Mouse (Mus musculus): Measurements from ENCODE around the gene Tmbim4. TPM values are rescaled to one million over a fixed set of nuclear protein-coding genes. Genes with fewer than 3 reads are reported as not detected.

Gene Tmbim4
- polyA plus RNA-seq, 1 experiment from 2014 or later, result 74.8 TPM

GRCm38 (mm10) chr10:120170277-120170676 is 31.1 kb upstream of the Tmbim4 start:
- 71% methylated on average over 4 of the region's 4 CpGs for WGBS
- no peak overlapping the region for H3K4me3 ChIP-seq
- H3K4me2 ChIP-seq (replicated peaks), result no peak overlapping the region
- H3K27ac ChIP-seq (replicated peaks), result no peak overlapping the region
- H3K27me3 ChIP-seq, result no peaks in the 10 kb centered on the region
- no peaks in the 10 kb centered on the region for H3K9me3 ChIP-seq
- no peak for ATAC-seq (ENCODE audit: low FRiP score, low read depth)
- peaks cover 10% of the 10 kb centered on the region for H3K4me1 ChIP-seq
- H3K36me3 ChIP-seq, result no peaks in the 10 kb centered on the region
- no peak overlapping the region for H3K9ac ChIP-seq (replicated peaks)

- Histone ChIP-seq H3K27me3 (no peaks in the 10 kb centered on the region), H3K4me2 (replicated peaks) (no peak overlapping the region), H3K4me1 (peaks cover 6% of the 10 kb centered on the region), H3K9ac (replicated peaks) (no peak overlapping the region), H3K9me3 (no peaks in the 10 kb centered on the region), H3K27ac (replicated peaks) (no peak overlapping the region), H3K36me3 (no peaks in the 10 kb centered on the region), H3K4me3 (no peak overlapping the region)
- WGBS, result 11% methylated on average over 5 of the region's 5 CpGs
- ATAC-seq (ENCODE audit: low FRiP score, low read depth), result no peak
Observed at GRCm38 (mm10) chr10:120171340-120171739, 30.1 kb upstream of the Tmbim4 start.

GRCm38 (mm10) chr10:120174192-120174705 is 27.1 kb upstream of the Tmbim4 start:
- ATAC-seq (ENCODE audit: low FRiP score, low read depth), result no peak
- no peak overlapping the region for H3K27ac ChIP-seq (replicated peaks)
- 90% methylated on average over 15 of the region's 15 CpGs for WGBS

GRCm38 (mm10) chr10:120182887-120183286 is 18.5 kb upstream of the Tmbim4 start:
- no peak for ATAC-seq (ENCODE audit: low FRiP score, low read depth)
- Histone ChIP-seq H3K27me3 (no peaks in the 10 kb centered on the region), H3K4me2 (replicated peaks) (no peak overlapping the region), H3K9me3 (no peaks in the 10 kb centered on the region), H3K9ac (replicated peaks) (no peak overlapping the region), H3K36me3 (no peaks in the 10 kb centered on the region), H3K4me3 (no peak overlapping the region), H3K27ac (replicated peaks) (no peak overlapping the region), H3K4me1 (no peaks in the 10 kb centered on the region)
- WGBS, result 93% methylated on average over 1 of the region's 1 CpGs

More at GRCm38 (mm10) chr10:120174192-120174705, 27.1 kb upstream of the Tmbim4 start:
- no peak overlapping the region for H3K4me2 ChIP-seq (replicated peaks)
- H3K9ac ChIP-seq (replicated peaks), result no peak overlapping the region
- H3K9me3 ChIP-seq, result no peaks in the 10 kb centered on the region
- H3K4me1 ChIP-seq, result peaks cover 6% of the 10 kb centered on the region
- no peak overlapping the region for H3K4me3 ChIP-seq
- H3K27me3 ChIP-seq, result no peaks in the 10 kb centered on the region
- H3K36me3 ChIP-seq, result no peaks in the 10 kb centered on the region

GRCm38 (mm10) chr10:120183342-120183741 is 18.0 kb upstream of the Tmbim4 start:
- Histone ChIP-seq H3K27me3 (no peaks in the 10 kb centered on the region), H3K9me3 (no peaks in the 10 kb centered on the region), H3K27ac (replicated peaks) (no peak overlapping the region), H3K4me3 (no peak overlapping the region), H3K36me3 (no peaks in the 10 kb centered on the region), H3K4me1 (no peaks in the 10 kb centered on the region), H3K9ac (replicated peaks) (no peak overlapping the region), H3K4me2 (replicated peaks) (no peak overlapping the region)
- WGBS, result 84% methylated on average over 2 of the region's 2 CpGs
- no peak for ATAC-seq (ENCODE audit: low FRiP score, low read depth)

- Histone ChIP-seq H3K4me3 (no peak overlapping the region), H3K27ac (replicated peaks) (no peak overlapping the region), H3K27me3 (no peaks in the 10 kb centered on the region), H3K9me3 (no peaks in the 10 kb centered on the region), H3K9ac (replicated peaks) (no peak overlapping the region), H3K4me1 (no peaks in the 10 kb centered on the region), H3K36me3 (no peaks in the 10 kb centered on the region), H3K4me2 (replicated peaks) (no peak overlapping the region)
- WGBS, result 74% methylated on average over 2 of the region's 2 CpGs
- ATAC-seq (ENCODE audit: low FRiP score, low read depth), result no peak
Observed at GRCm38 (mm10) chr10:120188513-120188912, 12.9 kb upstream of the Tmbim4 start.

- H3K27me3 ChIP-seq, result no peaks in the 10 kb centered on the region
- H3K4me2 ChIP-seq (replicated peaks), result no peak overlapping the region
- H3K4me1 ChIP-seq, result no peaks in the 10 kb centered on the region
- H3K4me3 ChIP-seq, result no peak overlapping the region
- H3K9me3 ChIP-seq, result no peaks in the 10 kb centered on the region
- no peak for ATAC-seq (ENCODE audit: low FRiP score, low read depth)
- H3K36me3 ChIP-seq, result no peaks in the 10 kb centered on the region
- no peak overlapping the region for H3K9ac ChIP-seq (replicated peaks)
- no peak overlapping the region for H3K27ac ChIP-seq (replicated peaks)
- 71% methylated on average over 11 of the region's 11 CpGs for WGBS
Observed at GRCm38 (mm10) chr10:120189276-120189675, 12.1 kb upstream of the Tmbim4 start.

GRCm38 (mm10) chr10:120189782-120190181 is 11.6 kb upstream of the Tmbim4 start:
- Histone ChIP-seq H3K27me3 (no peaks in the 10 kb centered on the region), H3K9me3 (no peaks in the 10 kb centered on the region), H3K9ac (replicated peaks) (no peak overlapping the region), H3K4me1 (no peaks in the 10 kb centered on the region), H3K4me2 (replicated peaks) (no peak overlapping the region), H3K4me3 (no peak overlapping the region), H3K36me3 (no peaks in the 10 kb centered on the region), H3K27ac (replicated peaks) (no peak overlapping the region)
- no peak for ATAC-seq (ENCODE audit: low FRiP score, low read depth)
- WGBS, result 33% methylated on average over 6 of the region's 6 CpGs

- 89% methylated on average over 6 of the region's 6 CpGs for WGBS
- H3K9me3 ChIP-seq, result no peaks in the 10 kb centered on the region
- no peak overlapping the region for H3K9ac ChIP-seq (replicated peaks)
- no peak overlapping the region for H3K4me3 ChIP-seq
- no peaks in the 10 kb centered on the region for H3K36me3 ChIP-seq
- no peak overlapping the region for H3K4me2 ChIP-seq (replicated peaks)
- no peak for ATAC-seq (ENCODE audit: low FRiP score, low read depth)
- H3K27ac ChIP-seq (replicated peaks), result no peak overlapping the region
- H3K4me1 ChIP-seq, result no peaks in the 10 kb centered on the region
- no peaks in the 10 kb centered on the region for H3K27me3 ChIP-seq
Observed at GRCm38 (mm10) chr10:120191165-120191564, 10.2 kb upstream of the Tmbim4 start.

- no peak for ATAC-seq (ENCODE audit: low FRiP score, low read depth)
- H3K4me2 ChIP-seq (replicated peaks), result no peak overlapping the region
- no peaks in the 10 kb centered on the region for H3K9me3 ChIP-seq
- no peaks in the 10 kb centered on the region for H3K4me1 ChIP-seq
- H3K27ac ChIP-seq (replicated peaks), result no peak overlapping the region
- no peak overlapping the region for H3K9ac ChIP-seq (replicated peaks)
- H3K36me3 ChIP-seq, result no peaks in the 10 kb centered on the region
- H3K27me3 ChIP-seq, result peaks cover 2% of the 10 kb centered on the region; the same call in 1 of the 2 replicates
- H3K4me3 ChIP-seq, result no peak overlapping the region
- 90% methylated on average over 4 of the region's 4 CpGs for WGBS
Observed at GRCm38 (mm10) chr10:120192278-120192677, 9.1 kb upstream of the Tmbim4 start.

- Histone ChIP-seq H3K27me3 (peaks cover 9% of the 10 kb centered on the region; the same call in 1 of the 2 replicates), H3K36me3 (no peaks in the 10 kb centered on the region), H3K4me3 (no peak overlapping the region), H3K4me1 (no peaks in the 10 kb centered on the region; the same call in 1 of the 2 replicates), H3K4me2 (replicated peaks) (no peak overlapping the region), H3K9me3 (no peaks in the 10 kb centered on the region), H3K9ac (replicated peaks) (no peak overlapping the region), H3K27ac (replicated peaks) (no peak overlapping the region)
- 96% methylated on average over 8 of the region's 8 CpGs for WGBS
- no peak for ATAC-seq (ENCODE audit: low FRiP score, low read depth)
Observed at GRCm38 (mm10) chr10:120193255-120193654, 8.1 kb upstream of the Tmbim4 start.

- no peak for ATAC-seq (ENCODE audit: low FRiP score, low read depth)
- Histone ChIP-seq H3K36me3 (no peaks in the 10 kb centered on the region), H3K27me3 (peaks cover 25% of the 10 kb centered on the region), H3K27ac (replicated peaks) (no peak overlapping the region), H3K4me2 (replicated peaks) (no peak overlapping the region), H3K9ac (replicated peaks) (no peak overlapping the region), H3K4me1 (peaks cover 10% of the 10 kb centered on the region), H3K9me3 (no peaks in the 10 kb centered on the region), H3K4me3 (no peak overlapping the region)
- WGBS, result 82% methylated on average over 14 of the region's 14 CpGs
Observed at GRCm38 (mm10) chr10:120197061-120197835, 4.1 kb upstream of the Tmbim4 start.

Measured in midbrain, embryonic 12.5 days (tissue).